Mouse (Mus musculus): ENCODE data around the gene Txn2. TPM values are rescaled to one million over a fixed set of nuclear protein-coding genes. Genes with fewer than 3 reads are reported as not detected.

Gene Txn2
- polyA plus RNA-seq (2014; fragmentation: Illumina TruSeq; extraction: RNeasy Lipid Tissue Mini Kit (QIAGEN cat#74804); ENCODE audit: low read depth, low replicate concordance) = 55.4 TPM

GRCm38 (mm10) chr15:77928673-77929331 lies at the start of gene Txn2:
Txn2 (minus strand) TSS chr15:77929006.

GRCm38 (mm10) chr15:77970470-77971292 lies 41.9 kb upstream of the Txn2 start, which contains the start of gene Eif3d:
Eif3d (minus strand) TSS chr15:77970813.

DNA sequence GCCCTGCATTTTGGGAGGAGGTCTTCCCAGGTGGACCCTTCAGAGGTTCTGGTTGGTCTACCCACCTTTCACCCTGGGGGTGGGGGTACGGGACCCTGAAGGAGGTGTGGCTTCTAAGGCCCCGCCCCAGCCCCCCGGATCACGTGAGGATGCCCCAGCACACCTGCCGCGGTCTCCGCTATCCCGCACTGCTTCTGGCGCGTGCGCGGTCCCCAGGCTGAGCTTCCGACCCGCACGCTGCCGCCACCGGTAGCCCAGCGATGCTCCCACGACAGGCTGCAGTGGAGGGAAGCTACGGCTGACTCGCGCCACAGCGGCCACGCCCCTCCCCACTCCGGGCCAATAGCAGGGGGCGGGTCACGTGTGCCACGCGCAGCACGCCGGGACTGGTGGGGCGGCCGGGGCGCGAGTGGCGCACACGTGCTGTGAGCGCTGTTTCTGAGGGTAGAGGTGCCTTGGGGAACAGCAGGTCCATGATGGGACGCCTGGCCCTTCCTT lies 27.6 kb upstream of the Txn2 start, which contains the start of gene Foxred2:
Foxred2 (minus strand) TSS at position 319 of the 498 bp plus-strand sequence.

Other genes with a start within 250 kb of the Txn2 start
- gene Apol7e, start 230.1 kb downstream of the Txn2 start, polyA plus RNA-seq (2014; fragmentation: Illumina TruSeq; extraction: RNeasy Lipid Tissue Mini Kit (QIAGEN cat#74804); ENCODE audit: low read depth, low replicate concordance) = 3.5 TPM
- 0.38 TPM for gene Apol9b, start 200.0 kb downstream of the Txn2 start, polyA plus RNA-seq (2014; fragmentation: Illumina TruSeq; extraction: RNeasy Lipid Tissue Mini Kit (QIAGEN cat#74804); ENCODE audit: low read depth, low replicate concordance)
- not detected for gene Apol8, start 172.0 kb downstream of the Txn2 start, polyA plus RNA-seq (2014; fragmentation: Illumina TruSeq; extraction: RNeasy Lipid Tissue Mini Kit (QIAGEN cat#74804); ENCODE audit: low read depth, low replicate concordance)
- 16.3 TPM for gene Myh9, start 86.8 kb downstream of the Txn2 start, polyA plus RNA-seq (2014; fragmentation: Illumina TruSeq; extraction: RNeasy Lipid Tissue Mini Kit (QIAGEN cat#74804); ENCODE audit: low read depth, low replicate concordance)
- gene Foxred2, start 27.7 kb upstream of the Txn2 start, polyA plus RNA-seq (2014; fragmentation: Illumina TruSeq; extraction: RNeasy Lipid Tissue Mini Kit (QIAGEN cat#74804); ENCODE audit: low read depth, low replicate concordance) = 2.6 TPM
- gene Eif3d, start 41.8 kb upstream of the Txn2 start, polyA plus RNA-seq (2014; fragmentation: Illumina TruSeq; extraction: RNeasy Lipid Tissue Mini Kit (QIAGEN cat#74804); ENCODE audit: low read depth, low replicate concordance) = 19.7 TPM
- 0.06 TPM for gene Cacng2, start 191.0 kb upstream of the Txn2 start, polyA plus RNA-seq (2014; fragmentation: Illumina TruSeq; extraction: RNeasy Lipid Tissue Mini Kit (QIAGEN cat#74804); ENCODE audit: low read depth, low replicate concordance)
- gene Ift27, start 245.1 kb upstream of the Txn2 start, polyA plus RNA-seq (2014; fragmentation: Illumina TruSeq; extraction: RNeasy Lipid Tissue Mini Kit (QIAGEN cat#74804); ENCODE audit: low read depth, low replicate concordance) = 5.5 TPM